Mouse (Mus musculus): ENCODE measurements around the gene Vamp2.

Vamp2 gene

GRCm38 (mm10) chr11:69088103-69088855 is at the start of gene Vamp2:
Gene Vamp2 (plus strand): TSS chr11:69088490.
- peak; percentile 86 for DNase-seq (ENCODE audit: low spot score)

- peak; percentile 71 for DNase-seq (ENCODE audit: low spot score)
Observed at GRCm38 (mm10) chr11:69045531-69046394, 42.5 kb upstream of the Vamp2 start, which contains the start of gene Aurkb. Gene Aurkb (plus strand): TSS chr11:69045647.

- DNase-seq (ENCODE audit: low spot score), result no peak
Observed at GRCm38 (mm10) chr11:69046395-69046774, 41.9 kb upstream of the Vamp2 start.

GRCm38 (mm10) chr11:69047592-69047991 is 40.7 kb upstream of the Vamp2 start:
- no peak for DNase-seq (ENCODE audit: low spot score)

- no peak for DNase-seq (ENCODE audit: low spot score)
Observed at GRCm38 (mm10) chr11:69048151-69048550, 40.1 kb upstream of the Vamp2 start.

- no peak for DNase-seq (ENCODE audit: low spot score)
Observed at GRCm38 (mm10) chr11:69050748-69051147, 37.5 kb upstream of the Vamp2 start.

- DNase-seq (ENCODE audit: low spot score), result no peak
Observed at GRCm38 (mm10) chr11:69051771-69052170, 36.5 kb upstream of the Vamp2 start.

- DNase-seq (ENCODE audit: low spot score), result no peak
Observed at GRCm38 (mm10) chr11:69052824-69053421, 35.4 kb upstream of the Vamp2 start.

GRCm38 (mm10) chr11:69053848-69054247 is 34.4 kb upstream of the Vamp2 start:
- no peak for DNase-seq (ENCODE audit: low spot score)

GRCm38 (mm10) chr11:69058265-69058664 is 30.0 kb upstream of the Vamp2 start:
- no peak for DNase-seq (ENCODE audit: low spot score)

GRCm38 (mm10) chr11:69058729-69059356 is 29.4 kb upstream of the Vamp2 start:
- no peak for DNase-seq (ENCODE audit: low spot score)

- peak; percentile 83 for DNase-seq (ENCODE audit: low spot score)
Observed at GRCm38 (mm10) chr11:69059357-69059974, 28.8 kb upstream of the Vamp2 start, which contains the start of gene Borcs6. Gene Borcs6 (plus strand): TSS chr11:69059717.

GRCm38 (mm10) chr11:69059975-69060411 is 28.3 kb upstream of the Vamp2 start:
- DNase-seq (ENCODE audit: low spot score), result no peak

GRCm38 (mm10) chr11:69060448-69061254 is 27.6 kb upstream of the Vamp2 start:
- DNase-seq (ENCODE audit: low spot score), result no peak

GRCm38 (mm10) chr11:69061255-69061912 is 26.9 kb upstream of the Vamp2 start:
- no peak for DNase-seq (ENCODE audit: low spot score)

GRCm38 (mm10) chr11:69062194-69062760 is 26.0 kb upstream of the Vamp2 start:
- DNase-seq (ENCODE audit: low spot score), result peak; percentile 65

GRCm38 (mm10) chr11:69062761-69063224 is 25.5 kb upstream of the Vamp2 start:
- DNase-seq (ENCODE audit: low spot score), result peak; percentile 98

GRCm38 (mm10) chr11:69063413-69064201 is 24.7 kb upstream of the Vamp2 start:
- peak; percentile 85 for DNase-seq (ENCODE audit: low spot score)

Measured in ovary, postnatal 14 days (tissue).